Mouse (Mus musculus) midbrain, embryonic 14.5 days (tissue): Measurements from ENCODE around the gene Swap70. TPM values are rescaled to one million over a fixed set of nuclear protein-coding genes. Genes with fewer than 3 reads are reported as not detected.

Experiments
- polyA plus RNA-seq: library from polyadenylated mRNA; unstranded; fragments of >200 nt; fragmentation: Nextera tagmentation; extraction: Ambion mirVana; gene quantifications from 2 replicates; pipeline ENCODE4 v1.2.1, GENCODE M21; 2014

Swap70 gene
- polyA plus RNA-seq, 1 experiment from 2014 or later: 8.4 TPM

Other genes starting within 250 kb of the Swap70 start
- gene Tmem41b, start 234.8 kb upstream of the Swap70 start, polyA plus RNA-seq: 54.8 and 71.6 TPM in 2 replicates
- gene Ipo7, start 203.4 kb upstream of the Swap70 start, polyA plus RNA-seq: 19.2 and 21.3 TPM in 2 replicates
- 14.4 and 21.7 TPM in 2 replicates for gene Zfp143, start 160.5 kb upstream of the Swap70 start, polyA plus RNA-seq
- 3.8 and 7.9 TPM in 2 replicates for gene Wee1, start 99.7 kb upstream of the Swap70 start, polyA plus RNA-seq